Mouse (Mus musculus) erythroblast, embryonic 14.5 days (primary cell): ENCODE results near the gene Samd10.

Source experiments
- GATA1 ChIP-seq: IDR thresholded peaks from 2 replicates; pipeline ENCODE4 v1.6.1; 2012; ENCODE audit warnings: low read length, inconsistent platforms, mixed read lengths
- TAL1 ChIP-seq: IDR thresholded peaks from 3 replicates; pipeline ENCODE4 v1.6.1; 2012; ENCODE audit warnings: low read length, inconsistent platforms, mixed read lengths

- TF ChIP-seq GATA1: no peak
- TF ChIP-seq TAL1: no peak
Measured at GRCm38 (mm10) chr2:181578790-181579618, 20.0 kb downstream of the Samd10 start.
